Mouse (Mus musculus) limb, embryonic 14.5 days (tissue): Measurements from ENCODE around the gene Il4i1. TPM values are rescaled to one million over a fixed set of nuclear protein-coding genes. Genes with fewer than 3 reads are reported as not detected.

Source experiments
- ATAC-seq: fragments of 200-750 bp; cut with Nextera tagmentation; 2 replicates; pipeline ENCODE4 v1.8.0; 2017; ENCODE audit warnings: low read depth, moderate number of reproducible peaks, moderate TSS enrichment; ENCODE audit not compliant: low FRiP score
- DNase-seq: peaks from one replicate; pipeline ENCODE4 v3.0.0-alpha.2; 2015; ENCODE audit warnings: low spot score
- H3K27ac ChIP-seq: fragments of 300-500 bp; sonication (generic); replicated peaks from 2 replicates; pipeline ENCODE4 v1.5.1; 2014; ENCODE audit warnings: low read depth, mild to moderate bottlenecking, low read length, moderate library complexity, mixed read lengths
- H3K27me3 ChIP-seq: fragments of 300-500 bp; sonication (generic); 2 replicates; pipeline ENCODE4 v1.6.1; 2014; ENCODE audit warnings: low read length, mixed read lengths; ENCODE audit not compliant: control insufficient read depth, insufficient read depth
- H3K36me3 ChIP-seq: fragments of 300-500 bp; sonication (generic); 2 replicates; pipeline ENCODE4 v1.6.1; 2014; ENCODE audit warnings: mild to moderate bottlenecking, low read length, moderate library complexity, mixed read lengths; ENCODE audit not compliant: control insufficient read depth, insufficient read depth
- H3K4me1 ChIP-seq: fragments of 300-500 bp; sonication (generic); 2 replicates; pipeline ENCODE4 v1.6.1; 2014; ENCODE audit warnings: antibody characterized with exemption, low read length, mixed read lengths; ENCODE audit not compliant: control insufficient read depth, insufficient read depth
- H3K4me2 ChIP-seq: fragments of 300-500 bp; sonication (generic); replicated peaks from 2 replicates; pipeline ENCODE4 v1.6.1; 2014; ENCODE audit warnings: low read depth, mild to moderate bottlenecking, low read length, moderate library complexity; ENCODE audit not compliant: severe bottlenecking
- H3K4me3 ChIP-seq: fragments of 300-500 bp; sonication (generic); replicated peaks from 2 replicates; pipeline ENCODE4 v1.5.1; 2014; ENCODE audit warnings: low read length
- H3K9ac ChIP-seq: fragments of 300-500 bp; sonication (generic); 2 replicates; pipeline ENCODE4 v1.6.1; 2014; ENCODE audit warnings: mild to moderate bottlenecking, low read depth, low read length, moderate library complexity; ENCODE audit not compliant: severe bottlenecking
- H3K9me3 ChIP-seq: fragments of 300-500 bp; sonication (generic); 2 replicates; pipeline ENCODE4 v1.6.1; 2016; ENCODE audit warnings: low read length; ENCODE audit not compliant: control insufficient read depth
- POLR2A ChIP-seq: fragments of 200-500 bp; IDR thresholded peaks from 2 replicates; pipeline ENCODE4 v1.8.0; 2012; ENCODE audit warnings: inconsistent platforms, mild to moderate bottlenecking, moderate library complexity, borderline replicate concordance; ENCODE audit not compliant: insufficient read depth, insufficient read length; ENCODE audit errors: extremely low read depth
- WGBS: fragments of 180-500 bp; shearing (Covaris S2); extraction: QIAGEN DNeasy Blood & Tissue Kit; methylation state at CpG from one replicate; pipeline ENCODE4 v1.1.7; 2014; 5-methylcytosine and 5-hydroxymethylcytosine counted together
- polyA plus RNA-seq, 2 experiments: library from polyadenylated mRNA; depleted of rRNA in 1 of 2; stranded (reverse) in 1 of 2; unstranded in 1 of 2; fragments of >200 nt; fragmentation: Nextera tagmentation in 1 of 2; extraction: Ambion mirVana in 1 of 2; gene quantifications; 2 replicates each; pipeline versions ENCODE4 v1.2.1 to v1.2.3; 2012 to 2014

Il4i1 gene
- polyA plus RNA-seq, 2 experiments = 1.0 to 1.6 TPM

DNA sequence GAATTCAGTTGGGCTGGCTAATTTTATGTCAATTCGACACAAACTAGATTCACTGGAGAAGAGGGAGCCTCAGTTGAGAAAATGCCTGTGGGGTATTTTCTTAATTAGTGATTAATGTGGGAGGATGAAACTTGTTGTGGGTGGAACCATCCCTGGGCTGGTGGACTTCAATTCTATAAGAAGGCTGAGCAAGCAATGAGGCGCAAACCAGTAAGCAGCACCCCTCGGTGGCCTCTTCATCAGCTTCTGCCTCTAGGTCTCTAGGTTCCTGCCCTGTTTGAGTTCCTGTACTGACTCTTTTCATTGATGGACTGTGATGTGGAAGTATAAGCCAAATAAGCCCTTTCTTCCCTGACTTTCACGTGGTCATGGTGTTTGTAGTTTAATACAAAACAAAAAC is 5.8 kb upstream of the Il4i1 start:
- Histone ChIP-seq H3K9ac (no peak overlapping the region), H3K27me3 (no peaks in the 10 kb centered on the region), H3K27ac (no peak overlapping the region), H3K4me1 (peaks cover 5% of the 10 kb centered on the region), H3K9me3 (no peaks in the 10 kb centered on the region), H3K4me2 (no peak overlapping the region), H3K36me3 (peaks cover 11% of the 10 kb centered on the region; the same call in 1 of the 2 replicates), H3K4me3 (no peak overlapping the region)
- TF ChIP-seq POLR2A = no peak
- 85% methylated on average over 4 of the region's 4 CpGs for WGBS
- DNase-seq (no peak), ATAC-seq (no peak)

DNA sequence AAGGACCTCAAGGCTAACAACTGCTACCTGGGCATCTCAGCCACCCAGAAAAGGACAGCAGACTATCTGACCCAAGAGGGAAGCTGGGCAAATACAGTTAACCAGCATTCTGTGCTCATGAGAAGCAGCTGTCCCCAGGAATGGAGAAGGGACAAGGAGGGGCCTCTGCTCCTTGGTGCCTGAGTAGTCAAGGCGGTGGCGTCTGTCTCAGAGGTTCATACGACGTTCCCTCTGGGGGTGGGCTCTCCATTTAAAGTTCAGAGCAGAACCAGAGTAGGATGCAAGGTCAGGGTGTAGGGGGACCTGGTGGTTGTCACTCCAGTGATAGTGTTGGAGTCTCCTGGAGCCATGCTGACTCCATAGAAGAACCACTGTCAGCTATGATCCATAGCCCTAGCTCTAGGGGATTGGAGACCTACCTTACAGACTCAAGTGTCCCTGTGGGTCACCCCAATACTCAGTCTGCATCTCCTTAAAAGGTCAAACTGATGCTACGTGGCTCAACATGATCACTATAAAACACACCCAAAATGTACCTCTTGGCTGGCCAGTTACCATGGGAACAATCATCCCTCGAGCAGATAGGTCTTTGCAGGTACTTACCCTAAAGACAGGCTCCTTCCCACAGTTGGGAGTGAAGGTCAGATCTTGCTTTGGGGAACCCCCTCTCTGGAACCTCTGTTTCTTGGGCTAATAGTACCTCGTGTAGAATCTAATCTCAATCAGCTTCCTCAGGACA is 5.2 kb upstream of the Il4i1 start:
- no peaks in the 10 kb centered on the region for H3K27me3 ChIP-seq
- no peak overlapping the region for H3K4me3 ChIP-seq
- ATAC-seq (no peak), DNase-seq (no peak)
- no peak overlapping the region for H3K4me2 ChIP-seq
- H3K9ac ChIP-seq = no peak overlapping the region
- H3K36me3 ChIP-seq = peaks cover 11% of the 10 kb centered on the region; the same call in 1 of the 2 replicates
- no peaks in the 10 kb centered on the region for H3K9me3 ChIP-seq
- 91% methylated on average over 7 of the region's 7 CpGs for WGBS
- no peak overlapping the region for H3K27ac ChIP-seq
- TF ChIP-seq POLR2A = no peak
- peaks cover 5% of the 10 kb centered on the region for H3K4me1 ChIP-seq

DNA sequence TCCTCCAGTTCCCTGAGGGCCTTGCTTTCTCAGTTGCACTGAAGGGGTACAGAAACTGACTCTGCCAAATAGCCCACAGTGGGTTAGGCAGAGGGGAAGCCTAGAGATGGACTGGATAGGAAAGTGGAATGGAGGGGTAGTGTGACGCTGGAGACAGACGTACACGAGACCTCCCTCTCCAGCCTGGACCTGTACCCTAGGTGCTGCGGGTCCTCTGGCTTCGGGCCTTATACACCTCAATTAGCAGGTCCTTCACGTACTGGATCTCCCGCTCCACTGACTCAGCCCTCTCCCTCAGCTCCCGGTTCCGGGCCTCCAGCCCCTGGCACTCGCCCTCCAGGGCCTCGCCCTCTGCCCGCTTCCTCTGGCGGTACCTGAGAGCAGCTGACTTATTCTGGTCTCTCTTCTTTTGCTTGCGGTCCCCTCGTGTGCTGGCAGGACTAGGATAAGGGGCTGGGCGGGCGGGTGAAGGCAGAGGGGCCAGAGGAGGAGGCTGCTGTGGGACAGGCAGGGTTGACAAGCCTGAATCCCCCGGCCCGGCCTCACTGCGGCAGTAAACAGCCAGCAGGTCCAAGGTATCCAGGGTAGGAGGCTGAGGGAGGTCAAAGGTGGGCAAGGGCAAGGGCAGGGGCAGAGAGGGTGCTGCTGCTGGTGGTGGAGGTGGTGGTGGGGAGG is 3.4 kb upstream of the Il4i1 start:
- Histone ChIP-seq H3K36me3 (peaks cover 11% of the 10 kb centered on the region; the same call in 1 of the 2 replicates), H3K9me3 (no peaks in the 10 kb centered on the region), H3K4me2 (no peak overlapping the region), H3K27ac (no peak overlapping the region), H3K9ac (no peak overlapping the region), H3K4me1 (peaks cover 13% of the 10 kb centered on the region), H3K27me3 (no peaks in the 10 kb centered on the region), H3K4me3 (no peak overlapping the region)
- TF ChIP-seq POLR2A = no peak
- no peak for ATAC-seq
- DNase-seq = no peak
- WGBS = 87% methylated on average over 20 of the region's 20 CpGs

DNA sequence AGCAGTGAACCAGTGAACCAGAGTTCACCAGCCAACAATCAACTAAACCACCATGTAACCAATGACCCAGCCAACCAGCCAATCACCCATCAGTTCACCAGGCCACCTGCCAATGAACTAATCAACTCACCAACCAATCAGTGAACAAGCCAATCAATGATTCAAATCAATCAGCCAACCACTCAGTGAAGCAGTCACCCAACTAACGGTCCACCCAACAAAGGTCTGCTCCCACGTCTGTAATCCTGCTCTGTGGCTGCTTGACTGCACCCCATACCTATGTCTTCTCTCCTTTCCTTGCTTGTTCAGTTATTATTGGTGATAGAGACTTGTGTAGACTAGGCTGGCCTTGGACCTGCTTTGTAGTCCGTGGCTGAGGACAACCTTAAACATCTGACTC is 2.2 kb upstream of the Il4i1 start:
- H3K9me3 ChIP-seq = no peaks in the 10 kb centered on the region
- no peak for DNase-seq
- H3K4me3 ChIP-seq = no peak overlapping the region
- no peak overlapping the region for H3K27ac ChIP-seq
- H3K4me2 ChIP-seq = no peak overlapping the region
- TF ChIP-seq POLR2A = no peak
- ATAC-seq = no peak
- no peaks in the 10 kb centered on the region for H3K27me3 ChIP-seq
- 92% methylated on average over 3 of the region's 3 CpGs for WGBS
- H3K36me3 ChIP-seq = peaks cover 17% of the 10 kb centered on the region; the same call in 1 of the 2 replicates
- peaks cover 25% of the 10 kb centered on the region for H3K4me1 ChIP-seq
- no peak overlapping the region for H3K9ac ChIP-seq

DNA sequence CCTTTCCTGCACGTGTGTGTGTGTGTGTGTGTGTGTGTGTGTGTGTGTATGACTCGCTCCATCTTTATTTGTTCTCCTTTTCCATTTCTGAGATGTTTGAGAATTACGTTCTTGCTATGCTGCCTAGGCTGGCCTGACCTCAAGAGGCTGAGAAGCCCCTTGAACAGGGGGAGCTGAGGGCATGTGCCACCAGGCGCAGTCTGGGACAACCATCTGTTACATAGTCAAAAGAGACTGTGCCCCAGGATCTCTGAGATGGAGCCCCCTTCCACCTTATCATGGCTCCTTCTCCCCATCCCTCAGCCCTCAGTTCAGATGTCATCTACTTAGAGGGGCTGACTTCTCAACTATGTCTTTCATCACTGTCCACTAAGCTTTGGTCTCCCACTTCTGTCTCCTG is 1.8 kb upstream of the Il4i1 start:
- Histone ChIP-seq H3K36me3 (peaks cover 21% of the 10 kb centered on the region; the same call in 1 of the 2 replicates), H3K4me2 (no peak overlapping the region), H3K9ac (no peak overlapping the region), H3K4me1 (peaks cover 29% of the 10 kb centered on the region), H3K27me3 (no peaks in the 10 kb centered on the region), H3K27ac (no peak overlapping the region), H3K4me3 (no peak overlapping the region), H3K9me3 (no peaks in the 10 kb centered on the region)
- ATAC-seq (no peak), DNase-seq (no peak)
- 90% methylated on average over 4 of the region's 4 CpGs for WGBS
- no peak for TF ChIP-seq POLR2A
